Mouse (Mus musculus) erythroid progenitor cell, adult 5-6 weeks (primary cell): Measurements from ENCODE around the gene Heatr5b. TPM values are rescaled to one million over a fixed set of nuclear protein-coding genes. Genes with fewer than 3 reads are reported as not detected.

Experiments
- ATAC-seq: replicated peaks from 2 replicates; pipeline ENCODE4 v1.8.0; 2016; ENCODE audit warnings: moderate number of reproducible peaks, mild to moderate bottlenecking, moderate TSS enrichment, inconsistent platforms; ENCODE audit not compliant: poor library complexity, low FRiP score, severe bottlenecking
- total RNA-seq, 2 experiments: library from RNA; stranded (forward) in 1 of 2; stranded (reverse) in 1 of 2; fragments of 150-400 nt in 1 of 2; fragments of 186-747, 209-891 nt in 1 of 2; gene quantifications; 2 replicates each; pipeline versions ENCODE4 v1.2.3 to v1.2.4; 2015 to 2017; ENCODE audit warnings: low replicate concordance in 2 of 2

Heatr5b gene
- total RNA-seq, 2 experiments from 2014 or later = 3.3 to 8.4 TPM

- ATAC-seq = no peak
Observed at GRCm38 (mm10) chr17:78769341-78769740, 65.8 kb downstream of the Heatr5b start.

DNA sequence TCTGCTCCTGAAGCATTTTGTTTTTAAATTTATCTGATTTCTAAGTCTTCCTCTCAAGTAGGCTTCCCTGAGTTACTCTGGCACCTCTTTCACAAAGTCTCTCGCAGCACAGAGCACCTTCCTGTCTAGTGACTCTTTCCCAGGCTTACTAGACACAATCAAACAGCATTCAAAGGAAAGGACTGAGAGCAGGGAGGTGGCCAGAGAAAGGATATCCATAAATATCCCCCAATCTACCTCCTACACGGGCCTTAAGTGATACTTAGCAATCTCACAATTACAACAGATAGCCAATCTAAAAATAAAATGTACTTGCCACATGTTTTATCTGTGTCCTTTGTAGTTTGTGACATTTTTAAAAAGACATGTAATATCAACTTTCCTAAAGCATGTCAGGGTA, 66.2 kb downstream of the Heatr5b start:
- no peak for ATAC-seq

DNA sequence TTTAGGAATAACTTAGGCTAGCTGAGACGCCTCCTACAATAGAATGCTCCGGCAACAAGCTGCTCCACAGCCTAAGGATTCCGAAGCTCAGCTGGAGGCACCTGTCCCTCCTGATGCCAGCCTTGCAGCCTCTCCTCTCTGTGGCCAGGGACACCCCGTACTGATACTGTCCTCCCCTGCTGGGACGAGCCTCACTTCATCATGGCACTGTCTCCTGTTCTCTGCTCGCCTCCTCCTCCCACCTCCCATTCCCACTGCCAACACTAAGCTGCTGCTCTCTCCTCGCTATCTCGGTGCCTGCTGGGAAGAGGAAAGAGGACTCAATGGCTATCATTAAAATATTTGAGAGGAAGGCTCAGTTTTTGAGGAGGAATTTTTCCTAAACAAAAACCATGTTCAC, 67.6 kb downstream of the Heatr5b start:
- ATAC-seq = no peak

- ATAC-seq = no peak
Observed at GRCm38 (mm10) chr17:78766084-78766483, 69.1 kb downstream of the Heatr5b start.

DNA sequence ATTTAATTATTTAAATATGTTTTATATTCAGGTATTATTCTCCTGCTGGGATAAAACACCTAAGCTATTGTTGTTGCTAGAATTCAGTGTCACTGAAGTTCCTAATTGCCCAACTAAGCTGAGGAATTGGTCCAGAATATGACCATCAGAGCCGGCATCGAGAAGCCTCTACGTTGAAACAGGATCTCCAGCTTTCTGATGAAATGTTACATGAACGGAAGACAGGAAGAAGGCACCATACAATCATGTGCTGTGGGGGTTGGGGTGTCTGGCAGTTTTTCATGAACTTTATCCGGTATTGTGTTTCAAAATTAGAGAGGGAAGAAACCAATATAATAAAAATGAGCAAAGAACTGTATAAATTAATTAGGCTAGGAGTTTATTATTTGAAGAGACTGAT, 71.9 kb downstream of the Heatr5b start:
- no peak for ATAC-seq

- ATAC-seq = no peak
Observed at GRCm38 (mm10) chr17:78752938-78753655, 82.1 kb downstream of the Heatr5b start.

DNA sequence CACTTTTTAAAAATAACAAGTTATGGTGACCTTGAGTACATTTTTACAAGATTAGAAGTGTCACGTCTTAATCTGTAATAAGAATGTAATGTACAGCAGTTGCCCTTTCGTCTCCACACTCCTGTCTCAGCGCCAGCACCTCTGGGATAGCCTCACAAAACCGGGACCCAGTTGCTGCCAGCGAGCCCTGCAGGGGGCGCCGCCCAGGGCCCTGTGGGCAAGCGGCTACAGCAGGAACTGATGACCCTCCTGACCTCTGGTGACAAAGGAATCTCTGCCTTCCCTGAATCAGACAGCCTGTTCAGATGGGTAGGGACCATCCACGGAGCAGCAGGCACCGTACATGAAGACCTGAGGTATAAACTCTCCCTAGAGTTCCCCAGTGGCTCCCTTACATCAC, 83.1 kb downstream of the Heatr5b start:
- ATAC-seq = no peak

DNA sequence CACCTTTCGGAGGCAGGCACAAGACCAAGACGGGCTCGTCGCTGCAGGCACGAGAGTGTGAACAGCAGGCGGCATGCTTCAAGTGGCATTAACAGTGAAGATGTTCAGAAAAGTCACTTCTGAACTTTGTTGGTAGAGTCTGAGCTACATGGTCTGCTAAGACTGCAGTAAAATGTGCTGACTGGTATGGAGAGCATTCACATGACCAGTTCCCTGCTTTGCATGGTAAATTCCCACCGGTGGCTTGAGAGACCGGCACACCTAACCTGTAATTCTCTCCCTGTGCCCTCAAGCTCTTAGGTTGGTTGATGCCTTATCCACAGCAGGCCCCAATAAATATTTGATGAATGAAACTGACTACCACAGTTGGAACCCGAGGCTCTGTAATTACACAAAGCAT, 86.7 kb downstream of the Heatr5b start:
- ATAC-seq = no peak

DNA sequence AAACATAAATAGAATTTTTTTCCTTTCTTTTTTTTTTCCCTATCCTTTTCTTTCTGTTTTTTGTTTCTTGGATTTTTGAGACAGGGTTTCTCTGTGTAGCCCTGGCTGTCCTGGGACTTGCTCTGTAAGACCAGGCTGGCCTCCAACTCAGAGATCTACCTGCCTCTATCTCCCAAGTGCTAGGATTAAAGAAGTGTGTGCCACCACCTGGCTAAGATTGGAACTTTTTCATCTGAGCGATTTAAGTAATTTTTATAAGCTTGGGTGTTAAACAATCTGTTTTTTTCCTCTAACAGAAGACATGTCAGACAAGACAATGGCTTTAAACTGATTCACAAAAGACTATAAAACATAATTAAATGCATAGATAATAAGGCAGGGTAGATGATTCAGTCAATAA, 96.7 kb downstream of the Heatr5b start:
- ATAC-seq = no peak

DNA sequence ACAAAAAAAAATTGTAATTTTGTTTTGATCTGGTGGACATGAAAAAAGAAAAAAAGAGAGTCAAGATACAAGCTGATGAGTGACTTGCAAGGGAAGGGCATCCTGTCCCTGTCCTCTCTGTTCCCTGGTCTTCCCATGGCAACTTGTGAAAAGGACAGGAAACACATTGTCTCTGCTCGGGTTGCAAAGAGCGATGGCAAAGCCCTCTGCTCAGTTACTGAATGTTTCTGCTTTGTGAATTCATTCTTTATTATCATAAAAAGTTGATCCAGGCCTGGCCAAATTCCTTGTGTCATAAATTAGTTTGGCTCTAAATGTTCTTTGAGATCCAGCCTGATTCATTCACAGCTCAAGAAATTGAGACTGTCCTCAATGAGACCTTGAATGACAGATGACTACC, 97.4 kb downstream of the Heatr5b start:
- no peak for ATAC-seq

GRCm38 (mm10) chr17:78737096-78737495, 98.1 kb downstream of the Heatr5b start, which contains the start of gene Strn:
TSS of gene Strn (minus strand) at chr17:78737196.
- no peak for ATAC-seq

DNA sequence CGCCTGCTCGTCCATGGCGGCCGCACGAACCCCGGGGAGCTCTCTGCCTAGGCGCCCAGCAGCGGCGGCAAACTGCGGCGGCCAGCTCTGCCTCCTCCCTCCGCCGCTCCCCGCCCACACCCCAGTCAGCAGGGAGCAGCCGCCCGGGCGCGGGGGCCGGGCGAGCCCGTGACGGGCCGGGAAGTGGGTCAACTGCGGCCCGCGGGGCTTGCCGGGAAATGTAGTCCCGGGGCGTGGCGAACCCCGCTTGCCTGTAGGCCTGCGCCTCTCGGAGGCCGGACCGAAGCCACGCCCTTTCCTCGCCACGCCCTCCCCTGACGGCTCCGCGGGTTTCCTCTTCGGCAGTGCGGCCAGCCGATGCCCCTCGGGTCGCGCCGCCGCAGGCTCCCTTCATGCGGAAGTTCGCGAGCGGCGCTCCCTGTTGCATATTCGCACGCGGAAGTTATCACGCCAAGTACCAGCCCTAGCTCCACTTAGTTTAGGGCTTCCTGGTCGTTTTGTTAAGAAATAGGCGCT, 98.6 kb downstream of the Heatr5b start:
- peak; percentile 96 for ATAC-seq

DNA sequence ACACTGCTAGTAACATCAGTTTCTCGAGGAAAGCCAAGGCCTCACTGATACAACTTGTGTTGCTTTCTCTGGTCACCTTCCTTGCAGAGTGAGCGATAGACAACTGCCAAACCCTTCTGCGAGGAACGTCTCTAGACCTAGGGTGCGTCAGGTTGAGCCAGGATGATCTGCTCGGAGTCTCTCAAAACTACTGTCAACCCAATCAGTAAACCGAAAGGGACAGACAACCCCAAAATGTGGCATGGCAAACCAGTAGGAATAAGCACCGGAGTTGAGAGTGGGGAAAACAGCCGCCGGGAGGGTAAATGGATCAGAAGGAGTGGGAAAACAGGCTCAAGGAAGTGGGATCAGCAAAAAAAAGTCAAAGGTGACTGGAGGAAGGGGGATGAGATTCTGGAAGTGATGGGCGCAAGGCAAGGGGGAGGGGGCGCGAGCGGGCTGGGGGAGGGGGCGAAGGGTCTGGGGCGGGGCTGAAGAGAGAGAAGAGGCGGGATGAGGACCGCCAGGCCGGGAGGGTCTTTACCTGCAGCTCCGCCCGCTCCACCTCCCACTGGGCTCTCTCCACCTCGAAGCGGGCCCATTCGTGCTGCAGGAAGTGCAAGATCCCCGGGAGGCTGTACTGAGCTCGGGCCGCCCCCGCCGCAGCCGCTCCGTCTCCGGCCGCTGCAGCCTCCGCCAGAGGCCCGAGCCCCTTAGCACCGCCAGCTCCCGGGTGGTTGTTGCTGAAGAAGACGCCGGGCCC, 99.3 kb downstream of the Heatr5b start:
- peak; percentile 25; the same call in 1 of the 2 replicates for ATAC-seq

DNA sequence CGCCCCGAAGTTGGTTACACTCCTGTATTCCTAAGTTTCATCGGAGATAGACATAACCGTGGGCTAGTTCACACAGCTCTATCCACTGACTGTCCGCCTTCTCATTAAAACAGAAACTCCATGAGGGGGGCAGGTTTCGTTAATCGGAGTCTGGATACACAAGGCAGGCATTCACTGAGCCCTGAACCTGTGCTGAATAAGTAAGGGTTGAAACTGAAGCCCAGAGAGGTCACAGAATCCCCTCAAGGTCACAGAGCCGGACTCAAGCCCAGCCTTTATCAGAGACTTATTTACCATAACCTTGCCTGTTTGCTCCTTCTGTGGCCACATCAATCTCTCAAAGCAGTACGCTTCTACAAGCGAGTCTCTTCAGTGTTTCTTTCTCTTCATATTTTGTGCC, 100.4 kb downstream of the Heatr5b start:
- no peak for ATAC-seq

GRCm38 (mm10) chr17:78732056-78732455, 103.1 kb downstream of the Heatr5b start:
- no peak for ATAC-seq

- ATAC-seq = no peak
Observed at GRCm38 (mm10) chr17:78726746-78727449, 108.3 kb downstream of the Heatr5b start.

DNA sequence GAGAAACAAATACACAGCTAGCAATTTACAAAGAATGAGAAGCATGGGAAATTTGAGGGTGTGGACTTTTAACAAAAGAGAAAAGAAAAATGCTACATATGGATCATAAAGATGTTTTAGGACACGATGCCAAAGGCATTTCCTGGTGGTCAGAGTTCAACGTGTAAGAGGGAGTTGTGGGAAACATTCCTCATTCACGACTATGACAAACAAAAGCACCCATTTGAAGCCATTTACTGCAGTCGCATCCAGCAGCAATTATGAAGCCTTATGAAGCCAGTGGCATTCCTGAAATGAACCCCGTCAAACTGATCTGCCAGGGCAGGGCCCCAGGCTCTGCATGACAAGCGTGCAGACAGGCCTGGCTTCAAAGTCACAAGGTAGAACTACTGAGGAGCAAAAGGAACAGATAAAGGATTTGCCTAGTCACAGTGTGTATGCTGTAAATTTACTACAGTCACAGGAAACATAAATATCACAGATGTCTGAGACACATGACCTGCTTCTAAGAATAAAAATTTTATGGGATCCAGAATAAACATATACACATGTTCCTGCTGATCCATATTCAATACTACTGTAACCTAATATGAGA, 110.6 kb downstream of the Heatr5b start:
- peak; percentile 39; the same call in 1 of the 2 replicates for ATAC-seq

DNA sequence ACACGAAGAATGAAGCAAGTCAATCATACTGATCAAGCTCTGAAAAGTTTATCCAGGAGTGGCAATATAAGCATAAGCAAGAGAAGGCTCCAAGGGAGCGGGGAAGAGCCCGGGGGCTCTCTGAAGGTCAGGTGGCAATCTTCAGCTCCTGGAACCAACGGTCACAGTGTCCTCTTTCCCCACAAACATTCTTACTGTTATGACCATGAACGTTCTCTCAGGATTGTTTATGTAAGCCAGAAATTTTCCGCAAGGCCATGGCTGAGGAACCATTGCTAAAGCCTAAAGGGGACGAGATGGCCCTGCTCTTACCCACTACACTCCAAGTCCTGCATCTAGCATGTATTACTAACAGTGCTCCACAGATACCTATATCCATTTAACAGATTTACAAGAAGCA, 113.5 kb downstream of the Heatr5b start:
- no peak for ATAC-seq

DNA sequence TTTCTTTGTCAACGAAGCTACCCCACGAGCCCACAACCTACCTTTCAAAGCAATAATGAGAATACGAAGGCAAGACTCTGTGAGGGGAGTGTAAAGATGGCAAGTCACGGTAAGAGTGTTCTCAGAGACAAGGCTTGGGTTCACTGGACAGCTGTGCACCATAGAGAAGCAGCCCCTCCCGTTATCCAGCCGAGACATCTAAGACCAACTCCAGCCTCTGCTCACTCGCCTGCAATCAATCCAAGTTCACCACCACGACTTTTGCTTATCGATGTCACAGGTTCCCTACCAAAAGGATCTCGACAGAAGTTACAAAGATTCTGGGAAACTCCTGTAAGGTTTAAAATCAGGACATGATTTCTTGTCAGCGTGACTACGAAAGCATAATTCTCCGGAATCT, 116.1 kb downstream of the Heatr5b start:
- no peak for ATAC-seq

DNA sequence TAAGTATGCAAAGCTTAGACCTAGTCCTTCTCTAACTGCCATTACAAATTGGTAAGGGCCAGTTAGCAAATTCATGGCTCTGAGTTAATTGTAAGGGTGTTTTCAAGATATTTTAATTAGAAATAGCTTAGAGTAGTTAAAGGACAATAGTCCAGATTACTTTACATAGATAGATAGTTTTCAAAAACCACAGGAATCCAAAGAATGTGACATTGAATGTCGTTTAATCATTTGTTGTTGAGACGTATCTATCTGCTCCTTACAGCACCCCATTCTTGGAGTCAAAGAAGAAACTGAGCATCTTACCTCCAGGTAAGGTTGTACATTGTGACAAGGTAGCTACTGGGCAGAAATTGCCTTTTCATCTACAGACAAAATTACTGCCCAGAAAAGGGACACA, 124.9 kb downstream of the Heatr5b start:
- ATAC-seq = no peak
